Mouse (Mus musculus): ENCODE results near the gene She.

DNA sequence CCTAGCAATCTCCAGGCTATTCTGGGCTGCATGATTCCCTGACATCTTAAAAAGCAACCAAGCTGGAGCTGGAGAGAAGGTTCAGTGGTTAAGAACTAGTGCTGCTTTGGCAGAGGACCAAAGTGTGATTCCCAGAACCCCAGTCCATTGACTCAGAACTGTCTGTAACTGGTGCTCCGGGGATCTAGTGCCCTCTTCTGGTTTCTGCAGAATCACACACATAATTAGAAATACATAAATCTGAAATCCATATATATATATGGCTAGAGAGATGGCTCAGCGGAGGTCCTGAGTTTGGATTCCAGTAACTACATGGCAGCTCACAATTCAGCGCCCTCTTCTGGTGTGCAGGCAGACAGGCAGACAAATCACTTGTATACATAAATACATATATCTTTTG lies 16.0 kb downstream of the She start:
- TF ChIP-seq GATA1 (IDR thresholded peaks at IDR 0.05; ENCODE audit: low read length) (no peak), TAL1 (IDR thresholded peaks at IDR 0.05; ENCODE audit: low read length) (no peak)

Data from erythroblast, embryonic 14.5 days (primary cell).